Mouse (Mus musculus): Measurements from ENCODE around the gene Slc22a17.

Gene Slc22a17

DNA sequence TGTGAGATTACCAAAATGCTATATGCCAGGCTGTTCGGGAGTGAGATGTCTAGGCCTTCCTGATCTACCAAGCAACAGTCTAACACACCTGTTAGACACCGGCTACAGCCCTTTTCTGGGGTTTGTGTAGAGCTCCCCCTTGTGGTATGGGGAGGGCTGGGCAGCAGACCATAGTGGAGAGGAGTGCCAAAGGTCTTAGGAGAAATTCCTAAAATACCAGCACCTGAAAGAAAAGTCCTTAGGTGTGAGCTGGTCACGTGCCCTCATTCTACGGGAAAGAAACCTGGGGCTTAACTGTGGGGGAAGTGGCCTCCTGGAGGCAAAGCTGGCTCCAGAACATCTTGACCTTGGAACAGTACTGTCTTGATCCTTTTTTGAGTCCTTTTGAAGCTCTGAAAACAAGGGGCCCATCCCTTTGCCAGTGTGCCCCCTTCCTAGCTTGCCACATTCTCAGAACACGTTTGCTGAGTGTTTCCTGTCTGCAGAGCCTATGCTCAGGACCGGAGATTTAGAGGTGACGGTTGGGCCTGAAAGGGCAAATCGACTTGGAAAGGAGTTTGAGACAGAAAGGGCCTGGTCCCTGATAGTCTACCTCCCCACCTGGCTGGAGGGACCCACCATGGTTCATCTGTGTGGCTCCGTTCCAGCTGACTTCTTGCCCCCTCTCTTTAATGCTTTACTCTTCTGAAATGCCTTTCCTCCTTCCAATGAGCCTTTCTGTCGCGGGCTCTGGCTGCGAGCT is 26.7 kb upstream of the Slc22a17 start:
- DNase-seq (ENCODE audit: extremely low spot score): peak; percentile 70

DNA sequence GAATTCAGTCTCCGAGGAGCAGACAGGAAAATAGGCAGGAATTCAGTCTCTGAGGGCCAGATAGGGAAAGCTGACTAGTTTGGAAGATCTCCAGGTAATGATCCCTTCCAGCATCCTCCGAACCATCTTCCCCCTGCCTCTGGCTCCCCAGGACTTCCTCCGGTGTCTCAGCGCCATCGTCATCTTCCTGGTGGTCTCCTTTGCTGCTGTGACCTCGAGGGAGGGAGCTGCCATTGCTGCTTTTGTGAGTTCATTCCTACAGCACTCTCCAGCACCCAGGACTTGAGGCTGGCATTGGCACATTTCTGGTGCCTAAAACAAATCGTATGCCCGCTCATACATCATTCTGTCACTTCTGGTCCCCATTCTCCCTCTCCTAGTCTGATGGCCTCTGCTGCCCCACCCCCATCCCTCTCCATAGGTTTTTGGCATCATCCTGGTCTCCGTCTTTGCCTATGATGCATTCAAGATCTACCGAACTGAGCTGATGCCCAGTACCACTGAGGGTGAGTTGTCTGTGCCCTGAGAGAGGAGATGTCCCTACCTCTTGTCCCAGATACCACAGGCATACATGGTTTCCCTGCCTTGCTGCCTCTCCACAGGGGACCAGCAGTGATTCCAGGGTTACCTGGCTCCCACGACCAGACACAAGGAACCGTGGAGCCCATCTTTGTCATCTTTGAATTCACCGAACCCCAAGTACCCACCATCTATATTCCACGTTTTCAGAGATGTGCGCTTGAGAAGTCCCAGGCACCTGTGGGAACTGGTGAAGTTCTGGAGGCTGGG is 25.7 kb upstream of the Slc22a17 start:
- DNase-seq (ENCODE audit: extremely low spot score): no peak

DNA sequence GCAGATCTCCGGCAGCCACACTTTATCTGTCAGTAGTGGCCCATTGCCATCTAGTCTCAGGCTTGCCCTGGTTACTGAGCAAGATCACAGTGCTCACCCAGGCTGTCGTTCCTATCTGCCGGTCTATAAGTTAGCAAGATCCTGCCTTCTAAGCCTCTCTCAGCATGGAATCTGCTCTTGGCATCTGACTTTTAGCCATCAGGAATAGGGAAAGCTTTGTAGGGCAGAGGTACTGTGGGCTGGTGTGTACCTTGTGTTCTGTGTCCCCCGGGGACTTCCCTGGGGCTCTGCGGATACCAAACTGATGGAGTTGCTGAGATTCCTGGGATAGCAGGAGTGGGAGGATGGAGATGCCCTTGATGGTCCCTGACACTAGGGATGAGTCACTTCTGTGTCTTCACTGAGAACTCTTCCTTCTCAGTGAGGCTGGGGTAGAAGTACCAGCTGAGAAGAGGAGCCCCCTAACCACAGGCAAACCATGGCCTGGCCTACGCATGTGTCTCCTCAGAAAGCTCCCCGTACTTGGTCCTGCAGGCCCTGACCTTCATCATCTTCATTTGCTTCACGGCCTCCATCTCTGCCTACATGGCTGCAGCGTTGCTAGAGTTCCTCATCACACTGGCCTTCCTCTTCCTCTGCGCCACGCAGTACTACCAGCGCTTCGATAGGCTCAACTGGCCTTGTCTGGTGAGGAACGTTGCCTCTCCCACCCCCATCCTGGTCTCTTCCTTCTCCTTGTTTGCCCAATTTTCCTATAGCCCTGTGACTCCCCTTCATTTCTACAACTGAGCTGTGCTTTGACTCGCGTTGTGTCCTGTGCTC is 24.6 kb upstream of the Slc22a17 start:
- no peak for DNase-seq (ENCODE audit: extremely low spot score)

DNA sequence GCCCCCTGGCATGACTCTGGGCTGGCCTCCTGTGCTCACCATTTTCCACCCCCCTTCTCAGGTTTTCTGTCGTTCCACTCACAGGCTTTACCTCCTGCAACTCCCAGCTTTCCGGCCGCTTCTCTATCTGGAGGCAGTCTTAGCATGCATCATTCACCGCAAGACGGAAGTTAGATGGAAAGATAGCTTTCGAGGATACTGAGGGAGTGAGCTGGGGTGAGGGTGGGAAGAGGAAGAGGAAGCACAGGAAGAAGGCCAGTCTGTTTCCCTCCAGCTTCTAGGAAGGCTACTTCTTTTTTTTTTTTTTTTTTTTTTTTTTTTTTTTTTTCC is 23.9 kb upstream of the Slc22a17 start:
- no peak for DNase-seq (ENCODE audit: extremely low spot score)

GRCm38 (mm10) chr14:54935904-54936830 is 23.2 kb upstream of the Slc22a17 start, which contains the start of gene Cmtm5:
TSS of gene Cmtm5 (plus strand) at chr14:54936261.
- no peak for DNase-seq (ENCODE audit: extremely low spot score)

- DNase-seq (ENCODE audit: extremely low spot score): no peak
These were observed 19.8 kb upstream of the Slc22a17 start, which contains the start of gene Il25 for GRCm38 (mm10) chr14:54932645-54933150. TSS of gene Il25 (plus strand) at chr14:54932695.

- no peak for DNase-seq (ENCODE audit: extremely low spot score)
These were observed 17.5 kb upstream of the Slc22a17 start for GRCm38 (mm10) chr14:54930431-54930830.

DNA sequence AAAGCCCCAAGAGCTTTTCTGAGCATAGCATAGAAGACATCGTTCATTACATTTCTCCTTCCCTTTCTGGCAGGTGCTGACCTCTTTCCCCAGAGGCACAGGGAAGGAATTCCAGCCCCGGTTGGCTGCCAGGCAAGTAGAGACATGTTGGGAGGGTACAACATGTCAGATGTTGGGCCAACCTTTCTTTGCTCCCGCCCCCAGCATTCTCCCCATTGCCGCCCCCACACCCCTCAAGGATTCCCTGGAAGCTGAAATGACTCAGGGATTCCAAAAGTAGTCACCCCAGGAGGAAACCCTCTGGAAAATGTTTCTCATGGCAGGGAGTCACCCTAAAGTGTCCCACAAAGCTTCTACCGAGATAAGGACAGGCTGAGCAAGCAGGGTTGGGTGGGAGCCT is 16.9 kb upstream of the Slc22a17 start:
- DNase-seq (ENCODE audit: extremely low spot score): no peak

DNA sequence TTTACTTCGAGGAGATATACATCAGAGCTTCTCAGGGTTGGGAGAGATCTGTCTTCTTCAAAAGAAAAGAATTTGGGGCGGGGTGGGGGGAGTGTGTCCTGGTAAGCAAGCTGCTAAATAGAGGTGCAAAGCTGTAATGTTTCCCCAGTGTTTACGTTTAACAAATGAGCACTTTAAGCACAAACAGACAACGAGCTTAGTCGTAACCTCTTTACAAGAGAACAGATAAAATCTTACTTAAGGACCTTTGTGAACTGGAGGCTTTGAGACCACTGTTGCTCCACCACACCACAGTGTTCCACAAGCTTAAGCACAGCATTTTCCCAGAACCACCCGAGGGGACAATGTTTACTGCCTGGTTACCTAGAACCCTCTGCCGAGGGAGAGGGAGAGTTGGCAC is 14.4 kb upstream of the Slc22a17 start:
- DNase-seq (ENCODE audit: extremely low spot score): no peak

DNA sequence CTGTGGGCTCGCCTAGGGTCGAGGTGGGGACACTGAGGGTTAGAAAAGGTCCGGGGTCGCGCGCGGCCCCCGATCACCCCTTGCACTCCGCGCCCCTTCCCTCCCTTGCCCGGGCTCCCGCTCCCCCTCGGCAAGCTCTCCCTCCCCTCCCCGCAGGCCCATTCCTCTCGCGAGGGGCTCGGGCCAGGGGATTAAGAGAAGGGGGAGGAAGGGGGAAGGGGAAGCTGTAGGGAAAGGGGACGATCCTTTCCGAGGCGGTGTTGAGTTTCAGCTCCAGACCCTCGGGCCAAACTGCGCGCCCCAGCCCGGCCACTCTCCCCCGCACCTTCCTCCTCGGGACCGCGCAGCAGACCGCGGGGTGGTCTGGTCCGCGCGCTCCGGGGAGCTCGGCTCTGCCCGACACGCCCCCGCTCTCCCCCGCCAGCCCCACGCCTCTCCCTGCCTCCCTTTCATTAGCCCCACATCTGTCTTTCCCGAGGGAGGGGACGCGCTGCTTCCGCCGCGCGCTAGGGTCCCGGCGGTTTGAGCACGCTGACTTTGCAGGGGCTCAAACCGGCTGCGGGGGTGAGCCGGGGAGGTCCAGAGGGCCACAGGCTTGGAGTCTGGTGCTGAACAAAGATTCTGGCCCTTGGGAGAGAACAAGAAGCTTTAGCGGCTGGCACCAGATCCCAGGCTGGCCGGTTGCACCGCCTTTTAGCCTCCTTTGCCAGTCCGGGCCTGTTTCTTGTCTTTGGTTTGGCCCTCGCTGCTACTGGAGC is 13.6 kb upstream of the Slc22a17 start:
- DNase-seq (ENCODE audit: extremely low spot score): peak; percentile 93

GRCm38 (mm10) chr14:54925349-54926342 is 12.7 kb upstream of the Slc22a17 start, which contains the start of gene Efs:
TSS of gene Efs (minus strand) at chr14:54926126.
- peak; percentile 73 for DNase-seq (ENCODE audit: extremely low spot score)

- DNase-seq (ENCODE audit: extremely low spot score): peak; percentile 80
These were observed 11.9 kb upstream of the Slc22a17 start for GRCm38 (mm10) chr14:54924641-54925348.

DNA sequence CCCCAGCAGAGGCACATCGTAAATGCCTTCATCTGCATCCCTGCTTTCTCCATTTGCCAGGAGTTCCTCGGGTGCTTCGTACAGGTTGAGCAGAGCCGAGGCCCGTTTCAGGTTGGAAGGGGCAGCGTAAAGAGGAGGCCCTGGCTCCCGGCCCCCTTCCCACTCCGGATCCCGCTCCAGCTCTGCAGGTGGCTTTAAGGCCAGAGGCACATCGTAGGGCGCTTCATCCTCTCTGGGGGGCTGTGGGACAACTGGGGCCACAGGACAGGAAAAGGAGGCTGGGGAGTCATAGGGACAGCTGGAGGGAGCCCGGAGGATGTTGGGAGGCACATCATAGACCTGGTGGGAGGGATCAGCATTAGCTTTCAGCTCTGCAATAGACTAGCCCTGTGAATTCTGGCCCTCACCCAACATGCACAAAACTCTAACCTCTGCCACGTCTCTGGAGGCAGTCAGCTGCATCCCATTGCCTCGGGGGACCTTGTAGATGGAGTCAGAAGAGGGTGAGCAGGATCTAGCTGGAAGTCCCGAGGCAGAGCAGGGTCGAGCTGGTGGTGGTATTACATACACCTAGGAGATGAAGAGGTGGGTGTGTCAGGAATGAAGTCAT is 7.2 kb upstream of the Slc22a17 start:
- no peak for DNase-seq (ENCODE audit: extremely low spot score)

DNA sequence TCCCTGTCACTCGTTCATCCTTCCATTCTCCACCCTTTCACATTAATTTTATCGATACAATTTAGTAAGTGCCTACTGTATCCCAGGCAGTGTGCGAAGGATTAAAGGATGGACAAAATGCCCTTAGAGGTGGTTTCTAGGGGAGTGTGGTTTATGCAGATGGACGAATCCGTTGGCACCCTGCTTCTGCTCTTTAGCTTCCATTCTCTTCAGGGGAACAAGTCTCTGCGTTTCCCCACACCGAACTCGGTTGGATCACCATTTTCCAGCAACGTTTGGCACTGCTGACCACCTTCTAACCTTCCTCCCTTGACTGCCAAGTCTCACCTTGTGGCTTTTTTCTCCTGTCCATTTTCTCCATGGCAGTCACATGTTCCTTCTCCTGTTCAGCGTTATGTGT is 411 bp upstream of the Slc22a17 start:
- no peak for DNase-seq (ENCODE audit: extremely low spot score)

DNA sequence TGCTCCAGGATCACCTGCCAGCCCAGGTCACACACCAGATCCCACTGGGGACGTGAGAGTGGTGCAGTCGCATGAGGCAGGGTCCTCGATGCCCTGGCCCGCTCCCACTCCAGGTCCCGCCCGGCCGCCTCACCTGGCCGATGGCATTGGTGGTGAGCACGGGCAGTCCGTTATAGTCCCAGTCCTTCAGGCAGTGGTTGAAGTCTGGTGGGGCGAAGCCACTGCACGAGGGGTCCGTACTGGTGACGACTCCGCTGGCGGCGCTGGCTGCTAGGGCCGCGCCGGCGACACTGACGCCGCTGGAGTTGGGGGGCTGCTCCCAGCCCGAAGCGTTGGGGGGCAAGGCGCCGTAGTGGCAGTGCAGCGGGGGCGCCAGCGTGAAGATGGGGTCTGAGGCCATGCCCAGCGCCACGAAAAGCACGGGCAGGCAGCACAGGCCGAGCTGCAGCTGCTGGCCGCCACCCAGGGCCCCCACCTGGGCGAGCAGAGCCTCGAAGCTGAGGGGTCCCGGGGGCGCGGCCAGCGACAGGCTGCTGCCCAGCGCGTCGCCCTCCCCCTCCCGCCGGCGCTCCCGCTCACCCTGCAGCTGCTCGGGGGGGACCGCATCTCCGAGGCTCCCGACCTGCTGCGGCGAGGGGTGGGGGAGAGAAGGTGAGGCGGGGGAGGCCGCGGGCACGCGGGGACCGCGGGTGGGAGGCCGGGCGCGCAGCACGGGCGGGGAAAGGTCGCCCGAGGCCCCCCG is 652 bp downstream of the Slc22a17 start:
- peak; percentile 37 for DNase-seq (ENCODE audit: extremely low spot score)

DNA sequence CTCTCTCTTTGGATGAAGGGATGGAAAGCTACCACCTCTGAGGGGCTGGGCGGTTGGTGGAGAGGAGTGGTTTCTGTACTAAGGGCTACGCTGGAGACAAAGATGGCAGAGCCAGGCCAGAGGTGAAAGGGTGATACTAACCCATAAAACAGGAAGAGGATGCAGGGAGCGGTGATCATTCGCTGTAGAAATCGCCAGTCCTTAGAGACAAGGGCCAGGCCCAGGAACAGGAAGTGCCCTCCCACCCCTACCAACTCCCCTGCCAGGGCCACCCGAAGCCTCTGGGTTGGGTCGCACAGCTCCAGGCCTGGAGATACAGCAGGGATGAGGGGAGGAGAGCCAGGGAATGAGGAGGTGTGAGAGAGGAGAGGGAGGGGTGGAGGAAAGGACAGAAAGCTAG is 4.2 kb downstream of the Slc22a17 start:
- DNase-seq (ENCODE audit: extremely low spot score): no peak

DNA sequence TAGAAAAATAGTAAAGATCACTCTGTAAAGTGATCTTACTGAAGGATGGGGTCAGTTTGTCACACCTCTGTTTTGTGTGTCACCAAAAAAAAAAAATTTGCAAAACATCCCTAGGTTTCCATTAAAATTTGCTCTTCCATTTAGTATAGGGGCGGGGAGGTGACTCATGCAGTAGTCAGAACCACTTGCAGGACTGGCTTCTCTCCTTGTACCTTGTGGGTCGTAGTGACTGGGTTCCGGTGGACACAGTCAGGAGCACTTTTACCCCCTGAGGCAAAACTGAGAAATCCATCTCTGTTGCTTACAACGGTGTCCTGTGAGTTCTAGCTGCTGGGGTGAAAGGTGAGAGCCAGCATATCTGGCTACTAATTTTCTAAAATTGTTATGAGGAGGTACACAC is 9.3 kb downstream of the Slc22a17 start:
- DNase-seq (ENCODE audit: extremely low spot score): no peak
